Mouse (Mus musculus) liver, adult (tissue): ENCODE measurements around the gene Zfp473.
"Not testable (repeated sequence)": the region's sequence is repeated elsewhere in the genome, so short reads cannot be mapped to it uniquely, and the experiment has no call there.

Source experiments
- GATA4 ChIP-seq: IDR thresholded peaks from 2 replicates; pipeline ENCODE4 v1.6.1; 2014; ENCODE audit warnings: mild to moderate bottlenecking, low read length; ENCODE audit not compliant: insufficient replicate concordance

Zfp473 gene

GRCm38 (mm10) chr7:44750950-44751349 lies at the start of gene Zfp473:
Gene Zfp473, minus strand, starts transcription at chr7:44751050.
- not testable (repeated sequence) for TF ChIP-seq GATA4

- no peak for TF ChIP-seq GATA4
These were observed 41.9 kb upstream of the Zfp473 start for GRCm38 (mm10) chr7:44792781-44793180.

- no peak for TF ChIP-seq GATA4
These were observed 39.2 kb upstream of the Zfp473 start for GRCm38 (mm10) chr7:44790066-44790465.

- TF ChIP-seq GATA4: no peak
These were observed 38.7 kb upstream of the Zfp473 start for GRCm38 (mm10) chr7:44789531-44789930.

GRCm38 (mm10) chr7:44780101-44780500 lies 29.3 kb upstream of the Zfp473 start:
- TF ChIP-seq GATA4: no peak

GRCm38 (mm10) chr7:44776849-44777498 lies 26.1 kb upstream of the Zfp473 start:
- TF ChIP-seq GATA4: no peak

- TF ChIP-seq GATA4: no peak
These were observed 21.8 kb upstream of the Zfp473 start for GRCm38 (mm10) chr7:44772591-44773204.

GRCm38 (mm10) chr7:44770046-44770578 lies 19.3 kb upstream of the Zfp473 start:
- no peak for TF ChIP-seq GATA4

- TF ChIP-seq GATA4: no peak
These were observed 17.3 kb upstream of the Zfp473 start for GRCm38 (mm10) chr7:44768129-44768528.

GRCm38 (mm10) chr7:44760366-44760765 lies 9.5 kb upstream of the Zfp473 start:
- TF ChIP-seq GATA4: no peak

- no peak for TF ChIP-seq GATA4
These were observed 6.3 kb upstream of the Zfp473 start for GRCm38 (mm10) chr7:44757164-44757563.

GRCm38 (mm10) chr7:44748101-44749044 lies 2.5 kb downstream of the Zfp473 start, which contains the start of gene Vrk3:
Gene Vrk3, plus strand, starts transcription at chr7:44748413.
- peak; percentile 76; the same call in 1 of the 2 replicates for TF ChIP-seq GATA4

- no peak for TF ChIP-seq GATA4
These were observed 3.7 kb downstream of the Zfp473 start for GRCm38 (mm10) chr7:44747115-44747514.

GRCm38 (mm10) chr7:44745076-44745475 lies 5.8 kb downstream of the Zfp473 start:
- no peak for TF ChIP-seq GATA4

- no peak for TF ChIP-seq GATA4
These were observed 6.6 kb downstream of the Zfp473 start for GRCm38 (mm10) chr7:44744270-44744669.
